Mouse (Mus musculus): ENCODE results near the gene Amd1. TPM values are rescaled to one million over a fixed set of nuclear protein-coding genes. Genes with fewer than 3 reads are reported as not detected.

Amd1 gene
- total and polyA plus RNA-seq, 2 experiments from 2014 or later: 34.3 to 53.2 TPM

GRCm38 (mm10) chr10:40278317-40278716, 23.7 kb downstream of the Amd1 start:
- no peaks in the 10 kb centered on the region for H3K4me1 ChIP-seq (ENCODE audit: insufficient read depth, low read length)
- H3K9me3 ChIP-seq (ENCODE audit: low read length): no peaks in the 10 kb centered on the region
- ATAC-seq (ENCODE audit: low FRiP score): no peak

GRCm38 (mm10) chr10:40275991-40276390, 26.0 kb downstream of the Amd1 start:
- H3K27ac ChIP-seq (ENCODE audit: low read depth, low read length): no peak overlapping the region
- H3K4me2 ChIP-seq (ENCODE audit: low read depth, low read length, poor library complexity, severe bottlenecking): no peak overlapping the region
- H3K4me1 ChIP-seq (ENCODE audit: insufficient read depth, low read length): no peaks in the 10 kb centered on the region
- H3K9me3 ChIP-seq (ENCODE audit: low read length): no peaks in the 10 kb centered on the region
- no peak overlapping the region for H3K4me3 ChIP-seq (ENCODE audit: low read depth, low read length)
- 82% methylated on average over 7 of the region's 7 CpGs for WGBS
- no peaks in the 10 kb centered on the region for H3K36me3 ChIP-seq (ENCODE audit: insufficient read depth, low read length)
- TF ChIP-seq CTCF (IDR thresholded peaks at IDR 0.05): no peak
- ATAC-seq (ENCODE audit: low FRiP score) (no peak), DNase-seq (ENCODE audit: low spot score) (no peak)
- H3K27me3 ChIP-seq (ENCODE audit: insufficient read depth, low read length): no peaks in the 10 kb centered on the region
- H3K9ac ChIP-seq (replicated peaks; ENCODE audit: low read length, poor library complexity, severe bottlenecking): no peak overlapping the region

More at GRCm38 (mm10) chr10:40278317-40278716, 23.7 kb downstream of the Amd1 start:
- DNase-seq (ENCODE audit: low spot score): no peak
- H3K27ac ChIP-seq (ENCODE audit: low read depth, low read length): no peak overlapping the region
- TF ChIP-seq CTCF (IDR thresholded peaks at IDR 0.05): no peak
- H3K36me3 ChIP-seq (ENCODE audit: insufficient read depth, low read length): no peaks in the 10 kb centered on the region
- H3K9ac ChIP-seq (replicated peaks; ENCODE audit: low read length, poor library complexity, severe bottlenecking): no peak overlapping the region
- no peaks in the 10 kb centered on the region for H3K27me3 ChIP-seq (ENCODE audit: insufficient read depth, low read length)
- 74% methylated on average over 5 of the region's 5 CpGs for WGBS
- no peak overlapping the region for H3K4me3 ChIP-seq (ENCODE audit: low read depth, low read length)
- H3K4me2 ChIP-seq (ENCODE audit: low read depth, low read length, poor library complexity, severe bottlenecking): no peak overlapping the region

GRCm38 (mm10) chr10:40273938-40274337, 28.0 kb downstream of the Amd1 start:
- no peak for TF ChIP-seq CTCF (IDR thresholded peaks at IDR 0.05)
- H3K9me3 ChIP-seq (ENCODE audit: low read length): no peaks in the 10 kb centered on the region
- ATAC-seq (ENCODE audit: low FRiP score) (no peak), DNase-seq (ENCODE audit: low spot score) (no peak)
- no peaks in the 10 kb centered on the region for H3K36me3 ChIP-seq (ENCODE audit: insufficient read depth, low read length)
- H3K4me2 ChIP-seq (ENCODE audit: low read depth, low read length, poor library complexity, severe bottlenecking): no peak overlapping the region
- H3K27ac ChIP-seq (ENCODE audit: low read depth, low read length): no peak overlapping the region
- 82% methylated on average over 5 of the region's 5 CpGs for WGBS
- H3K4me1 ChIP-seq (ENCODE audit: insufficient read depth, low read length): no peaks in the 10 kb centered on the region
- no peak overlapping the region for H3K4me3 ChIP-seq (ENCODE audit: low read depth, low read length)
- no peaks in the 10 kb centered on the region for H3K27me3 ChIP-seq (ENCODE audit: insufficient read depth, low read length)
- no peak overlapping the region for H3K9ac ChIP-seq (replicated peaks; ENCODE audit: low read length, poor library complexity, severe bottlenecking)

- H3K9me3 ChIP-seq (ENCODE audit: low read length): no peaks in the 10 kb centered on the region
- H3K4me2 ChIP-seq (ENCODE audit: low read depth, low read length, poor library complexity, severe bottlenecking): no peak overlapping the region
- H3K27ac ChIP-seq (ENCODE audit: low read depth, low read length): no peak overlapping the region
- 89% methylated on average over 3 of the region's 3 CpGs for WGBS
- no peaks in the 10 kb centered on the region for H3K36me3 ChIP-seq (ENCODE audit: insufficient read depth, low read length)
- H3K9ac ChIP-seq (replicated peaks; ENCODE audit: low read length, poor library complexity, severe bottlenecking): no peak overlapping the region
- H3K4me3 ChIP-seq (ENCODE audit: low read depth, low read length): no peak overlapping the region
- DNase-seq (ENCODE audit: low spot score) (no peak), ATAC-seq (ENCODE audit: low FRiP score) (no peak)
- H3K27me3 ChIP-seq (ENCODE audit: insufficient read depth, low read length): no peaks in the 10 kb centered on the region
- no peaks in the 10 kb centered on the region for H3K4me1 ChIP-seq (ENCODE audit: insufficient read depth, low read length)
- no peak for TF ChIP-seq CTCF (IDR thresholded peaks at IDR 0.05)
These were observed 30.8 kb downstream of the Amd1 start for GRCm38 (mm10) chr10:40271216-40271615.

GRCm38 (mm10) chr10:40264920-40265319, 37.1 kb downstream of the Amd1 start:
- no peaks in the 10 kb centered on the region for H3K9me3 ChIP-seq (ENCODE audit: low read length)
- no peak for TF ChIP-seq CTCF (IDR thresholded peaks at IDR 0.05)
- no peak overlapping the region for H3K9ac ChIP-seq (replicated peaks; ENCODE audit: low read length, poor library complexity, severe bottlenecking)

GRCm38 (mm10) chr10:40263691-40264090, 38.3 kb downstream of the Amd1 start:
- no peak for TF ChIP-seq CTCF (IDR thresholded peaks at IDR 0.05)
- Histone ChIP-seq H3K36me3 (ENCODE audit: insufficient read depth, low read length) (no peaks in the 10 kb centered on the region), H3K4me3 (ENCODE audit: low read depth, low read length) (no peak overlapping the region), H3K9ac (replicated peaks; ENCODE audit: low read length, poor library complexity, severe bottlenecking) (no peak overlapping the region), H3K4me2 (ENCODE audit: low read depth, low read length, poor library complexity, severe bottlenecking) (no peak overlapping the region), H3K4me1 (ENCODE audit: insufficient read depth, low read length) (no peaks in the 10 kb centered on the region), H3K27me3 (ENCODE audit: insufficient read depth, low read length) (no peaks in the 10 kb centered on the region), H3K27ac (ENCODE audit: low read depth, low read length) (no peak overlapping the region), H3K9me3 (ENCODE audit: low read length) (no peaks in the 10 kb centered on the region)
- DNase-seq (ENCODE audit: low spot score) (no peak), ATAC-seq (ENCODE audit: low FRiP score) (no peak)
- 80% methylated on average over 4 of the region's 4 CpGs for WGBS

More at GRCm38 (mm10) chr10:40264920-40265319, 37.1 kb downstream of the Amd1 start:
- H3K4me3 ChIP-seq (ENCODE audit: low read depth, low read length): no peak overlapping the region
- H3K36me3 ChIP-seq (ENCODE audit: insufficient read depth, low read length): no peaks in the 10 kb centered on the region
- no peaks in the 10 kb centered on the region for H3K27me3 ChIP-seq (ENCODE audit: insufficient read depth, low read length)
- DNase-seq (ENCODE audit: low spot score): no peak
- 83% methylated on average over 3 of the region's 3 CpGs for WGBS
- no peaks in the 10 kb centered on the region for H3K4me1 ChIP-seq (ENCODE audit: insufficient read depth, low read length)
- no peak for ATAC-seq (ENCODE audit: low FRiP score)
- H3K27ac ChIP-seq (ENCODE audit: low read depth, low read length): no peak overlapping the region
- H3K4me2 ChIP-seq (ENCODE audit: low read depth, low read length, poor library complexity, severe bottlenecking): no peak overlapping the region

All from midbrain, postnatal 0 days (tissue).